Mouse (Mus musculus) neural tube, embryonic 10.5 days (tissue): ENCODE measurements around the gene B3galt4.
"Not testable (repeated sequence)": the region's sequence is repeated elsewhere in the genome, so short reads cannot be mapped to it uniquely, and the experiment has no call there.

Source experiments
- DNase-seq: peaks from one replicate; pipeline ENCODE4 v3.0.0-alpha.2; 2017; ENCODE audit warnings: low spot score; ENCODE audit errors: extremely low spot score

Gene B3galt4

DNA sequence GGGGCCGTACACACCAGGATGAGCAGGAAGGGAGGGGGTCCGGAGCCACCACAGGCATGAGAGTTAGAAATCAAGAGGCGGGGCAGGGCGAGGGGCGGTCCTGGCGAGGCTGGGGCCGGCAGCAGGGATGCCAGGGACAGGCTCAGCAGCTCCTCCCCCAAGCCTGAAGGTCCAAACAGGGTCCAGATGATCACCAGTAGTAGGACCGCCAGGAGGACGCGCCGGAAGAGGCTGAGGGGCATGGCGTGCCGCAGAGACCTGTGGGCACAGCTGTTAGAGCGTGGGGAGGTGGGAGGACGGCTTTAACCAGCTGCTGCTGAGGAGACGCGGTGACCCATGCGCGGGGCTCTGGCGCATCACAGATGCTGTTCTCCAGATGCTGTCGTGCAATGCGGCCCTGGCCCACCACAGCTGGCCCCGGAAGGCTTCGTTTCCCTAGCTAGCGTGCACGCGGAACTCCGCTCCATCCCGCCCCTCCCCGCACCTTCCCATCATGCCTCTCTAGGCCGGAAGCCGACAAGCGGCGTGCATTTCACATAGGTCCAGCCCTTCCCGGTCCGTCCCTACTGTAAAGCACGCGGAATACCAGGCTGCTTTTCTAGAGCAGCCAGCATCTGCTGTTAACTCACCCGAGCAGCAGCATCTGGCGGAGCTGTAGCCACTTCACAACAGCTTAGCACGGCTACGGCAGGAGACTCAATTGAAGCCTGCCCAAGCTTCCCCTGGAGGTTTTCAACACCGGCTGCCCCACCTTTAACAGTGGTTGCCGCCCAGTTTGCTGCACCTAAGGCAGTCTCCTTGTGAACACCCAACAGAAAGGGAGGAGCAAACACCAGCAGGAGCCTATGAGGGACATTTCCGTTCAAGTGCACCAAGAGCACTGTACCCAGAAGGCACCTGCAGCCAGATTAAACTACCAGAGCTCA is at the start of gene B3galt4:
TSS of gene B3galt4 (minus strand) at position 468 of the 926 bp plus-strand sequence.
- peak; percentile 89 for DNase-seq

DNA sequence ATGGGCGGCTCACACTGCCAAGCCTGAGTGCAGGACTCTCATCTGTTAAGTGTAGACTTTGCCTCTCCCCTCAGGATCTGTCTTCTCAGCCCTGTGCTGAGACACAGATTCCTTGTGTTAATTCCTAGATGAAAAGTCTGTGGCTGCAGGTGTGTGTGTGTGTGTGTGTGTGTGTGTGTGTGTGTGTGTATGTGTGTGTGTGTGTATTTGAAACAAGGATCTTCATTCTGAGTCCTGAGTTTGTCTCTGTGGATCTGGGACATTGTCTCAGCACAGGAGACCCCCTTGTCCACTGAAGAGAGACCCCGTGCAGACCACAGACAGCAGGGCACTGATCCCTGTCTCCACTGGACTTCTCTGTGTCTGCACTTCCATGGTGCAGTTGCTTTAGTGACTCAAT is 49.5 kb upstream of the B3galt4 start:
- not testable (repeated sequence) for DNase-seq

DNA sequence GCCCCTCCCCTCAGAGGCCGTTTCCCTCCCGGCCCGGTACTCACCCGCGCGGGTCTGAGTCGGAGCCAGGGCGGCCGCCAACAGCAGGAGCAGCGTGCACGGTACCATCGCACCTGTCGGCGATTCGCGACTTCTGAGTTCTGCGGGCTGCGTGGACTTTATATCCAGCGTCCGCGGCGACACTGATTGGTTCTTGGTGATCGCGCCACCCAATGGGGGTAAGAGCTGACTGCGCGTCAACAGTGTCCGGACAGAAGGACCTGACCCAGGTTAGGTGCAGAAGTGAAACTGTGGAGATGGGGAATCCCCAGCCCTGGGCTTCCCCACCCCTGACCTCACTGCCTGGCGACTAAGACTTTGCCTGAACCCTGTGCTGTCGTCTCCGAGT is 48.9 kb upstream of the B3galt4 start, which contains the start of gene H2-K1:
TSS of gene H2-K1 (minus strand) at position 198 of the 388 bp plus-strand sequence.
- DNase-seq: no peak

DNA sequence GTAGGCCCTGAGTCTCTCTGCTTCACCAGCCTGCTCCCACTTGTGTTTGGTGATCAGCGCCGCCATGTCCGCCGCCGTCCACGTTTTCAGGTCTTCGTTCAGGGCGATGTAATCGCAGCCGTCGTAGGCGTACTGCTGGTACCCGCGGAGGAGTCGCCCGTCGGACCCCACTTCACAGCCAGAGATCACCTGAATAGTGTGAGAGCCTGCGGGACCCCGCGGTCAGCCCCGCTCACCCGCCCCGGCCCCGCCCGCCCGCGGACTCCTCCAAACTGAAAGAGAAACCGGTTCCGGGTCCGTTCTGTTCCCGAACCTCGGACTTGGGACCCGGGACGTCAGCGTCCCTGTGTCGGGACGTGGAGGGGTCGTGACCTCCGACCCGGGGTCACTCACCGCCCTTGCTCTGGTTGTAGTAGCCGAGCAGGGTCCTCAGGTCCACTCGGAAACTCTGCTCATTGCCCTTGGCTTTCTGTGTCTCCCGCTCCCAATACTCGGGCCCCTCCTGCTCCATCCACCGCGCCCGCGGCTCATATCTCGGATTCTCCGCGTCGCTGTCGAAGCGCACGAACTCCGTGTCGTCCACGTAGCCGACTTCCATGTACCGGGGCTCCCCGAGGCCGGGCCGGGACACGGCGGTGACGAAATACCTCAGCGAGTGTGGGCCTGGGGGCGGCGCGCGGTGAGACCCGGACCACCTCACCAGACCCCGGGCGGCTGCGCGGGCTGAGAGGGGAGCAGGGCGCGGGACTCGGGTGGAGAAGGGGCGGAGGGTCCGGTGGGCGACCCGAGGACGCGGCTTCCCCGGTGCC is 48.3 kb upstream of the B3galt4 start:
- peak; percentile 59 for DNase-seq

DNA sequence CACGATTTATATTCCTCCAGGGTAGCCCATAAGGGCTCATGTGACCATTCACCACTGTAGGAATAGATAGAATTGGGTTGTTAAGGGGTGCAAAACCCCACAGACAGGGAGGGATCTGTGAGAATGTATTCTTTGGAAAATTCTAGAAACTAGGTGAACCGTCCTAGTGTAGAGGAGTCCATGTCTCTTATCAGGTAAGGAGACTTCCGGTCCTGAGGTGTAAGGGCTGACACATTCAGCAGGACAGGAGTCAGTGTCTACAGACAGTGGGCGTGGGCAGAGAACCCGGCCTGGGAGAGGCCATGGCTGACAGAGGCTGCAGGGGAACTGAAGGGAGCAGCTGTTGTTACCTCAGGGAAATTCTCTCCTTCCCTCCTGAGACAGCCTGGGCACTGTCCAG is 47.4 kb upstream of the B3galt4 start:
- DNase-seq: not testable (repeated sequence)

DNA sequence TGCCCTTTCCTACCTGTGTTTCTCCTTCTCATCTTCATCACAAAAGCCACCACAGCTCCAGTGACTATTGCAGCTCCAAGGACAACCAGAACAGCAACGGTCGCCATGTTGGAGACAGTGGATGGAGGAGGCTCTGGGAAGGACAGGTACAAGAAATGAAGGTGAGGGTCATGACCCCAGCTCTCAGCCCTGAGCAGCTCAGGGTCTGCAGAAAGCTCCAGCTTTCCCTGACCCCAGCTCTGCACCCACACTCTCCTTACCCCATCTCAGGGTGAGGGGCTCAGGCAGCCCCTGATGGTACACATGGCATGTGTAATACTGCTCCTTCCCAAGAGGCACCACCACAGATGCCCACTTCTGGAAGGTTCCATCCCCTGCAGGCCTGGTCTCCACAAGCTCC is 45.7 kb upstream of the B3galt4 start:
- not testable (repeated sequence) for DNase-seq

DNA sequence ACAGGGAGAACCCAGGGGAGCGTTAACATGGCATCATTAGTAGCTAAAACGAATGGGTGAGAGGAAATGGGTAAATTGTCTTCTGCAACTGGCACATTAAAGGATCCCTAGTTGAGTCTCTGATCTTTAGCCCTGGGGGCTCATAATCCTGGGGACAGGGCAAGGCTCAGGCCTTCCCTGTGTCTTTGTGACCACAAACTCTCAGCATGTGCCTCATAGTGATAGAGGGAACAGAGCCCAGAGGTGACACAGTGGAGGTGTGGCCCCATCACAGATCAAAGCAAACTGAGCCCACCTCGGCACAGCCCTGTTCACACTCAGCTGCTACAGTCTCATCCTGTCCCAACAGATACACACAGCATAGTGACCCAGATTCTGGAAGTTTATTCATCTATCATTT is 44.4 kb upstream of the B3galt4 start:
- no peak for DNase-seq

DNA sequence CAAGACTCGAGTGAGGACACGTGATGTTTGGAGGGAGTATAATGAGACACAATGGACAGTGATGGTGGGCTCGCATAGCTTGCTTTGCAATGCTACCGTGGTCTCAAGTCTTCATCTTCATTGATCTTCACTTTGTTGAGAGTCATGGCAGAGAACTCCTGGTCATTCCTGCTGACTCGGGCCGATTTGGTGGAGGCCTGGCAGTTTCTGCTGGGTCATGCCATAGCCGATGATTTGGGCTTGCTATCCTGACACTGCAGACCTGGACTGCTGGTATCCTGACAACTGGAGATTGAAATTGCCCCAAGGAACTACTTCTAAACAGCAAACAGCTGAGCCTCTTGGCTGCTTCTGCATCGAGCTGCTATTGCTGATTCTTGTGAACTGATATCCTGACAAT is 43.7 kb upstream of the B3galt4 start:
- no peak for DNase-seq

DNA sequence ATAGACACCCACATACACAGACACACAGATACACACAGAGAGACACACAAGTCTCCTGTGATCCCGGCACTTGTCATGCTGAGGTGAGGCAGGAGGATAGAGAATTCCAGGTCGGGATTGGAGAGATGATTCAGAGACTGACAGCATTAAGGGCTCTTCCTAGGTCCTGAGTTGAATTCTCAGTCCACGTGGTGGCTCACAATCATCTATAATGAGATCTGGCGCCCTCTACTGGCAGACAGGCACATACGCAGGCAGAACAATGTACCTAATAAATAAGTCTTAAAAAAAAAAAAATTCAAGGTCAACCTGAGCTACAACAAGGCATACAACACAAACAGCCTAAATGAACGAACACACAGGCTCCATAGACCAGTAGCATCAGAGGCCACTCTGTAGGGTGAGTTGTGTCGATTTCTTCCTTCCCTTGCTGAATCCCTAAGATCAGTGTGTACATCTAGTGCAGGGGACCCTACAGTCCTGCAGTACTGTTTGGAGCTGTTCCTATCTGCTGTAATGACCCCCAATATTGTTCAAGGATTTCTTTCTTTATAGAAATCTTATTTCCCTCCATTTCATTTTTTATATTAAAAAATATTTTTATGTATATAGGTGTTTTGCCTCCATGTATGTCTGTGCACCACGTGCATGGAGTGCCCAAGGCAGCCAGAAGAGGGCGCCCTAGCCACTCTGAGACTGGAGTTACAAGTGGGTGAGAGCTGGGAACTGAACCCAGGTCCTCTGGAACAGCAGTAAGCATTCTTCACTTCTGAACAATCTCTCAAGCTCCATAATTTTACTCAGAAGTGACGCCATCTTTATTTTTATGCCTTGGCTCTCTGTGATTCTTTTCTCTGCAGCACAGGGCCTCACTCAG is 40.7 kb upstream of the B3galt4 start:
- DNase-seq: peak; percentile 61

DNA sequence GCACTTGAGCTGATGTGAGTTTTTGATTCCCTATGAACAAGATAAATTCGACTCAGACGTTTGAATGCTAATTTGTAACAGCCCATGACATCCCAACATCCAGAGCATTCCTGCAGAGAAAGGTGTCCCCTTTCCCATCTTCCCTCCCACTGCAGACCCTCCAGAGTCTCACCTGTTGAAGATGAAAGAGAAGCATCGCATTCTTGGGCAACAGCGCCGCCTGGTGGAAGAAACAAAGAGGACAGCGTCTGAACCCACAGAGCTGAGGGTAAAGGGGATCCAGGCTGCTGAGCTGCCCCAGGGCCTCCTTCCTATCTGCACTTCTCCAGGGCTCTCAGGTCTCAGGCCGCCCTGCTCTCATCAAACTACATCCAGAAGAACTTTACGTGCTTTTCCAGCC is 30.8 kb upstream of the B3galt4 start:
- DNase-seq: peak; percentile 62

DNA sequence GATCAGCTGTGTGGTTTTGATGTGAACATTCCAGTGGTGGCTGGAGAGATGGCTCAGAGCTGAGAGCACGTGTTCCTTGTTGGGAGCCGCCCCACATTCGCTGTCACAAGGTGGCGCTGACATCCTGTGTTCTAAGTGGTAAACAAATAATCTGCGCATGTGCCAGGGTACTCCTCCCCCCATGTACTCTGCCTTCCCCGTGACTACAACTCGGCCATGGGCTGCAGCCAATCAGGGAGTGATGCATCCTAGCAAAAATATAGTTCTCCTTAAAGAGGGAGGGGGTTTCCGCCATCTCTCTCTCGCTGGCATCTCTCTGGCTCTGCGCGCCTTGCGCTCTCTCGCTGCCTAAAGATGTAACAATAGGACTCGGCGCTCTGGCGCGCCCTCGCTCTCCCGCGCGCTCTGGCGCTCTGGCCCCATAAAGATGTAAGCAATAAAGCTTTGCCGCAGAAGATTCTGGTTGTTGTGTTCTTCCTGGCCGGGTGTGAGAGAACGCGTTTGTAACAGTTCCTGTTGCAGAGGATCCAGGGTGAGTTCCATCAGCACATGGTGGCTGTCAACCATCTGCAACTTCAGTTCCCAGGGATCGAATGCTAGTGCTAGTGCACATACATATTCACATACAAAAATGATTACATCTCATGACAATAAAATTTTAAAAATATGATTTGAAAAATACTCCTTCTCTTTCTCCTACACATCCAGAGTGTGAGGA is 30.1 kb upstream of the B3galt4 start:
- peak; percentile 86 for DNase-seq

DNA sequence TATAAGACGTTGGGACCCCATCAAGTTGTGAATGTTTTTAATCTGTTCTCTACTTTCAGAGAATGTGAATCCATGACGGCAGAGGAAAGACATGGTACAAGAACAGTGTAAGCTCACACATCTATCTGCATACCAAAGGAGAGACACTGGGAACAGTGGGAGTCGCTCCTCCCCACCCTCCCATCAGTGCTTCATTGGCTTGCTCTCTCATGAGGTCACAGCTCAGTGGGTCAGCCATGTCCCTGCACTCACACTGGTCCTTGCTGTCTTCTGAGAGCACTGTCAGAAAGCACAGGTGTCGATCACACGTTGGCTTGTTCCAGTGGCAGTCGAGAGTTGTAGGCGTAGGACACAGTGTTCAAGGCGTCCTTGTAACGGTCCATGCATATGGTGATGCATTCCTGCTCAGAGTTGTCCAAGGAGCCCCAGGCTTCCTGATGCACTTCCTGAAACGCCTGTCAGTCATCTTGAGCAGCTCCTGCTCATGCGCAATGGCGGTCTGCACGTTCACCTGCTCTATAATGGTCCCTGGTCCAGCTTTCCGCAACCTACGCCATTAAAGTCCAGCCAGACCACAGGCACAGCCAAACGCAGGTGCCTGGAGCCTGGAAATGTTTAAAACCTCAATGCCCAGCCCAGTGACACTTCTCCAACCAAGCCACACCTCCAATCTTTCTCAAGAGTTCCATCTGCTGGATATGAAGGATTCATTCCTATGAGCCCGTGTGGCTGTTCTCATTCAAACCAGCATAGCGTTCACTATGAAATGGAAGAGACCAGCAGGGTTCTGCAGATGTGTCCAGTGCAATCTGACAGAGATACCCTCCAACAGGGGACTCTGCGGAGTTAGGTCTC is 29.1 kb upstream of the B3galt4 start:
- no peak for DNase-seq

DNA sequence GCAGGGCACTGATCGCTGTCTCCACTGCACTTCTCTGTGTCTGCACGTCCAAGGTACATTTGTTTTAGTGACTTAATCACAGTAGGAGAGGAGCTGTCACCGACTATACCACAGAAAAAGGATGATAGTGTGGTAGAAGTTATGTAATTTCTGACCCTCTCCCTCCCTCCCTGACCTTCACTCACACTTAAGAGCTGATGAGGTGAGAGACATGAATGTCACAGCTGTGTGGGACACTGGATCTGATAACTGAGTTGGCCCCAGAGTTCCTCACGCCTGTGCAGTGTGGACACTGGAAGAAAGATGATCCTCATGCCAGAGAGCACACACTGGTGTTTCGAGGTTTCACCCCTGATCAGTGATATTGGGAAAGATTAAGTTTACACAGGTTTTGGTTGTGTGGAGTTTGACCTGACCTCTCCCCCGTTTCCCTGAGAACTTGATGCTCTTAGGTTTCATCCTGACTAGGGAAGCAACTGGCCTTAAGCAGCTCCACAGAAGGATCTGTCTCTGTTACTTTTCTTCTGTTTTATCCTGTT is 28.3 kb upstream of the B3galt4 start:
- DNase-seq: no peak

DNA sequence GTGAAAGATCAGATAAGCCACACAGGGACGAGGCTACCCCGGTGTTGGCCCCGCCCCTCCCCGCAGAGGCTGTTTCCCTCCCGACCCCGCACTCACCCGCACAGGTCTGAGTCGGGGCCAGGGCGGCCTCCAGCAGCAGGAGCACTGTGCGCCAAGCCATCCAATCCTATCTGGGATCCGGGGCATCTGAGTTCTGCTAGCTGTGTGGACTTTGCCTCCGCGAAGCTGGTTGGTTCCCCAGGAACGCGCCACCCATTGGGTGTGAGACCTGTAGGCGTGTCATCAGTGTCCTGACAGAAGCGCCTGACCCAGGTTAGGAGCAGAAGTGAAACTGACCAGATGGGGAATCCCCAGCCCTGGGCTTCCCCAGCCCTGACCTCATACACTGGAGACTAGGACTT is 27.3 kb upstream of the B3galt4 start:
- DNase-seq: no peak

DNA sequence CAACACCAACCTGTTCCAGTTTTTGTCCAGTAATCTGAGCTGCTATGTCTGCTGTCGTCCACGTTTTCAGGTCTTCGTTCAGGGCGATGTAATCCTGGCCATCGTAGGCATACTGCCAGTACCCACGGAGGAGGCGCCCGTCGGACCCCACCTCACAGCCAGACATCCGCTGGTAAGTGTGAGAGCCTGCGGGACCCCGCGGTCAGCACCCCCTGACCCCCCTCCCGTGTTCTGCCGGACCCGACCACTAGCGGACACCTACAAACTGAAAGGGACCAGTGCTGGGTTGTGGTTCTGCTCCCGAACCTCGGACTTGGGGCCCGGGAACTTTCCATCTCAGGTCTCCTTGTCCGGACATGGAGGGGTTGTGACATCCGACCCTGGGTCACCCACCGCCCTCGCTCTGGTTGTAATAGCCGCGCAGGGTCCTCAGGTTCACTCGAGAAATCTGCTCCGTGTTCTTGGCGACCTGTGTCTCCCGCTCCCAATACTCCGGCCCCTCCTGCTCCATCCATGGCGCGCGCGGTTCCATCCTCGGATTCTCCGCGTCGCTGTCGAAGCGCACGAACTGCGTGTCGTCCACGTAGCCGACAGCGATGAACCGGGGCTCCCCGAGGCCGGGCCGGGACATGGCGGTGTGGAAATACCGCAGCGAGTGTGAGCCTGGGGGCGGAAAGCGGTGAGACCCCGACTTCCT is 26.7 kb upstream of the B3galt4 start:
- peak; percentile 41 for DNase-seq

DNA sequence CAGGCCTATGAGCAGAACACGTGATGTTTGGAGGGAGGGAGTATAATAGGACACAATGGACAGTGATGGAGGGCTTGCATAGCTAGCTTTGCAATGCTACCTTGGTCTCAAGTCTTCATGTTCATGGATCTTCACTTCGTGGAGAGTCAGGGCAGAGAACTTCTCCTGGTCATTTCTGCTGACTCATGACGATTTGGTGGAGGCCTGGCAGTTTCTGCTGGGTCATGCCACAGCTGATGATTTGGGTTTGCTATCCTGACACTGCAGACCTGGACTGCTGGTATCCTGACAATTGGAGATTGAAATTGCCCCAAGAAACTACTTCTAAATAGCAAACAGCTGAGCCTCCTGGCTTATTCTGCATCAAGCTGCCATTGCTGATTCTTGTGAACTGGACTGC is 22.3 kb upstream of the B3galt4 start:
- no peak for DNase-seq

DNA sequence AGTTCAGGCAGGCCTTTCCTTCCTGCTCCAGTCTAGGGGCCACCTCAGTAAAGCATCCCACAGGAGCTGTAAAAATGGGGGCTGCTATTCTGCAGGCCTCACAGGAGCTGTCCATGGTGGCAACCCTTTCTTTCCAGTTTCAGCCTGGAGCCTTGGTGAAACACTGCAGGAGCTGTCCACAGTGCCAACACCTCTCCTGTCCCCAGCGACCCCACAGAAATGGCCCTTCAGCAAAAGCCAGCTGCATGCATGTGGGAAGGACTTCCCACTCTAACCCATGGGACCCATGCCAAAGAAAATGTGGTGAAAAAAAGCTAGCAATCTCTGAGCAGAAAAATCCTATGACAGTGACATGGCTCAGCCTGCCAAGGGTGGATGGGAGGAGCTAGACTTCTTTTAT is 21.4 kb upstream of the B3galt4 start:
- peak; percentile 50 for DNase-seq

DNA sequence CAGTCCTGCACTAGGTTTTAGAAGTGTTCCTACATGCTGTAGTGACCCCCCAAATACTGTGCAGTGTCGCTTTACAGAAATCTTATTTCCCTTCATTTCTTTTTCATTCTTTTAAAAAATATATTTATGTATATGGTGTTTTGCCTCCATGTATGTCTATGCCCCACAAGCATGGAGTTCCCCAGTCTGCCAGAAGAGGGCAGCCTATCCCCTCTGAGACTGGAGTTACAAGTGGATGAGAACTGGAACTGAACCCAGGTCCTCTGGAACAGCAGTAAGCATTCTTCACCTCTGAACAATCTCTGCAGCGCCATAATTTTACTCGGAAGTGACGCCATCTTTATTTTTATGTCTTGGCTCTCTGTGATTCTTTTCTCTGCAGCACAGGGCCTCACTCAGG is 18.1 kb upstream of the B3galt4 start:
- no peak for DNase-seq

DNA sequence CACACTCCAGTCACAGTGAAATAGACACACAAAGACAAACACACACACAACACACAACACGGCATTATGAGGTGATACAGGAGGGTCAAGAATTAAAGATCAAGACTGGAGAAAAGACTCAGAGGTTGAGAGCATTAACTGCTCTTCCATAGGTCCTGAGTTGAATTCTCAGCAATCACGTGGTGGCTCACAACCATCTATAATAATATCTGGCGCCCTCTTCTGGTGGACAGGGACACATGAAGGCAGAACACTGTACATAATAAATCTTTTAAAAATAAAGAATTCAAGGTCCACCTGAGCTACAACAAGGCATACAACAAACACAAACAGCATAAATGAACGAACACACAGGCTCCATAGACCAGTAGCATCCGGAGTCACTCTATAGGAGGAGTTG is 17.6 kb upstream of the B3galt4 start:
- no peak for DNase-seq
